Mouse (Mus musculus) neutrophil, adult 59 days (primary cell): ENCODE data around the gene Riox1. TPM values are rescaled to one million over a fixed set of nuclear protein-coding genes. Genes with fewer than 3 reads are reported as not detected.

Experiments
- total RNA-seq, 2 experiments: library from RNA; stranded (reverse); gene quantifications; 1 replicate in 1 of 2; 2 replicates in 1 of 2; pipeline ENCODE4 v1.2.4; 2023

Gene Riox1
- 10 to 100 TPM; 46.4 to 49.3 TPM for total RNA-seq

DNA sequence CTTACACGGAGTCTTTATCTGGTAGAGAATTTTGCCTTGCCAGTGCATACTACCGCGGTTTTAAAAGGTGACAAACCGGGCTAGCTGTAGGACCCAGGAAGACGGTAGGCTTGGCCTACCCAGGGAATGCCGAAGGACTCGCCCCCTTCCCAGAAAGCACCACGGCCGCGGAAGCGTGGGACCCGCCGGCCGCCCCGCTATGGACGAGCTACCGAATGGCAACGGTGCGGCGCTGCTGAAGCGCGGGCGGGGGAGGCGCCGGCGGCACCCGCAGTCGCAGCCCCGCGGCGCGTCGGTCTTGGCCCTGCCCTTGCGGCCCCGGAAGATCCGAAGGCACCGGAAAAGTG, at the start of gene Riox1:
TSS of gene Riox1 (plus strand) at position 116 of the 347 bp plus-strand sequence.

DNA sequence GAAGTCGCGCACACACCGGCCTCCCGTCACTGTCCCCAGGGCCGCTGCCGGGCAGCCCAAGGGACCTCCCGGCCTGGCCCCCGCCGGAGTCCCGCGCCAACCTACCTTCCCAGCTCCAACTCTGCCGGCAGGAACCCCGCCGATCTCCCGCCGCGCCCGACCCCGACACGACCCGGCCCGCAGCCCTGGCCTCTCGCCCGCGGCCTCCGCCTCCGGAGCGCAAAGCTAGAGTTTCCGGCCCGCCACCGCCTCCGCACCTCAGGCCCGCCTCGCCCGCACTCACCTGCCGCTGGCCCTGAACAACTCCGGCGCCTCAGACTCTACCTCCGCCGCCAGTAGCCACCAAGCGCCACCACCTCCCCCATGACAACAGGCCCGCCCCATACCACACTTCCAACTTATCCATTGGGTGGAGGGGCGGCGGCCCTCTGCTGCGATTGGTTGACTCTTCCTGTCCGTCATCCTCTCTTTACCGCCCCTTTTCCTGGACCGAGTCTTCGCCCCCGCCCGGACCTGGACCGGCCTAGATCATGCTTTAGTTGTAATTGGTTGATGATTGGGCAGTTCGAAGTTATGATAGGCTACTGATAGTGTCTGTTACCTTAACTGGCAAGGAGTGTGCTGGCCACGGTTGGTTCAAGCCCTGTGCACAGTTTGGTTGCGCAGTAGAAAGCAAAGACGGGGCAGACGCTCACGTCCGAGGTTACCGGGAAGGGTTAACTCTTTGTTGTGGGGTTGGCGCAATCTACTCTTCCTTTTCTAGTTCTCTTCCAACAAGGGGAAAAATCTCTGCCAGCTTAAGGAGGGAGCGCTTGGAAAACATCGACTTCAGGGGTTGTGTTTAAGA, 28.6 kb upstream of the Riox1 start, which contains the start of gene Numb:
TSS of gene Numb (minus strand) at position 400 of the 847 bp plus-strand sequence.

DNA sequence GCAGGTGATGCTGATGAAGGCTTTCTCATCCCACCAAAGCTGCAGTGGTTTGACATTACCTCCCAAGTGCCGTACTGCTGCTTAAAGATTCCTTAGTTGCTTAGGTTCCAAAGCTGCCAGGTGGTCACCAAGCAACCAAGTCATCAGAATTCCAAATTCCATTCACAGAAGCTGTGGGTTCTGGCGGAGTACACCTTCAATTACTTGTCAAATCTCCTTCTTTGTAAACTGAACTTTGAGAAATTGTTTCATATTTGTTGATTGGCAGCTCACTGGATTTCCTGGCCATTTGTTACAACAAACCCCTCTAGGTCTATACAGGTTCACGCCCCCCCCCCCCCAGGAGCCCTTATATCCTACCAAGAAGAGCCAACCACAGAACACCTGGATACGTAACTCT, 34.3 kb downstream of the Riox1 start, which contains the start of gene Heatr4:
TSS of gene Heatr4 (minus strand) at position 101 of the 400 bp plus-strand sequence.

DNA sequence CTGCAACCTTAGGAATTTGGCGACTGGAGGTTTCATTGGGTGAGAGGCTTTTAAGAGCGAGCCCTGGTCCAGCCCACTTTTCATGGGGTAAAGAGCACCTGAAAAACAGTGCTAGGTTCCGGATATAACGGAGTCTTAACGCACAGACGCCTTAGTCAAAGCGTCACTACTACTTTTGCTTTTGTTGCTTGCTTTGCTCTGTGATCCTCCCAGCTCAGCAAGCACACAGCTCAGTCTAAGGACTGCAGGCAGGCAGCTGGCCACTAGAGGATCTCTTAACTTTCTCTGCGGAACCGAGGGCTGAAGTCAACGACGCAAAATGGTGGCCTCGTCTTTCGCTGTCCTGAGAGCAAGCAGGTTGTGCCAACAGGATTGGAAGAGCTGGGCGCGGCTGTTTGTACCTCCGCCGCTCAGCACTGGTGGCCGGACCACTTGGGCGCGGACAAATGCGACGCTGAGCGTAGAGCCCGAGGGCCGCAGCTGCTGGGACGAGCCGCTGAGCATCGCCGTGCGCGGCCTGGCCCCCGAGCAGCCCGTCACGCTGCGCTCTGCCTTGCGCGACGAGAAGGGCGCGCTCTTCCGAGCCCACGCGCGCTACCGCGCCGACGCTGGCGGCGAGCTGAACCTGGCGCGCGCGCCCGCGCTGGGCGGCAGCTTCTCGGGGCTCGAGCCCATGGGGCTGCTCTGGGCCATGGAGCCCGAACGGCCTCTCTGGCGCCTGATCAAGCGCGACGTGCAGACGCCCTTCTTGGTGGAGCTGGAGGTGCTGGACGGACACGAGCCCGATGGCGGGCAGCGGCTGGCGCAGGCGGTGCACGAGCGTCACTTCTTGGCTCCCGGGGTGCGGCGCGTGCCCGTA, 37.4 kb downstream of the Riox1 start, which contains the start of gene Acot2:
TSS of gene Acot2 (plus strand) at position 279 of the 859 bp plus-strand sequence.

Other genes starting within 250 kb of the Riox1 start
- gene Papln, start 187.0 kb upstream of the Riox1 start, total RNA-seq, result under 1 TPM; 0.11 to 0.13 TPM
- gene Numb, start 28.7 kb upstream of the Riox1 start, total RNA-seq, result 100 to 1,000 TPM; 102 to 122 TPM
- gene Heatr4, start 34.2 kb downstream of the Riox1 start, total RNA-seq, result not detected
- 1 to 10 TPM; 4.6 to 8.4 TPM for gene Acot2, start 37.3 kb downstream of the Riox1 start, total RNA-seq
- 10 to 100 TPM; 11.6 to 20.8 TPM for gene Acot1, start 58.9 kb downstream of the Riox1 start, total RNA-seq
- gene Acot4, start 87.8 kb downstream of the Riox1 start, total RNA-seq, result 1 to 10 TPM in 1 of 2 experiments, under 1 TPM in 1; 0.07 to 1.5 TPM
- gene Gm49366, start 88.3 kb downstream of the Riox1 start, total RNA-seq, result not detected
- gene Acot3, start 101.5 kb downstream of the Riox1 start, total RNA-seq, result not detected
- gene Acot5, start 118.7 kb downstream of the Riox1 start, total RNA-seq, result not detected
- under 1 TPM; 0.22 to 0.29 TPM for gene Acot6, start 150.0 kb downstream of the Riox1 start, total RNA-seq
- under 1 TPM; 0.07 to 0.37 TPM for gene Dnal1, start 163.8 kb downstream of the Riox1 start, total RNA-seq
- 1 to 10 TPM; 2.5 to 2.6 TPM for gene Pnma1, start 197.9 kb downstream of the Riox1 start, total RNA-seq